Mouse (Mus musculus): Measurements from ENCODE around the gene St6gal2. TPM values are rescaled to one million over a fixed set of nuclear protein-coding genes. Genes with fewer than 3 reads are reported as not detected.

Gene St6gal2
- 1.5 and 2.2 TPM in 2 replicates for polyA plus RNA-seq (2015; fragmentation: Nextera tagmentation; extraction: Ambion mirVana)

GRCm38 (mm10) chr17:55445250-55446184, at the start of gene St6gal2:
Gene St6gal2 (plus strand): TSS chr17:55445382.
- Histone ChIP-seq H3K9me3 (no peaks in the 10 kb centered on the region), H3K27me3 (replicated peaks) (peaks cover 25% of the 10 kb centered on the region), H3K4me1 (0 out of 2 replicates have a peak, but pooled peaks cover 4% of the 10 kb centered on the region), H3K27ac (no peak within 1 kb of the TSS), H3K4me2 (peak within 1 kb of the TSS; percentile 96), H3K36me3 (no peaks in the 10 kb centered on the region), H3K9ac (peak within 1 kb of the TSS; percentile 16; the same call in 1 of the 2 replicates), H3K4me3 (replicated peaks) (peak within 1 kb of the TSS; percentile 52)
- under 1% methylated on average over 82 of the region's 84 CpGs for WGBS
- peak; percentile 86 for ATAC-seq (ENCODE audit: insufficient read depth, low FRiP score, low read depth)

GRCm38 (mm10) chr17:55406043-55406442, 39.1 kb upstream of the St6gal2 start:
- WGBS: 71% methylated on average over 2 of the region's 2 CpGs
- Histone ChIP-seq H3K27me3 (replicated peaks) (no peaks in the 10 kb centered on the region), H3K4me3 (replicated peaks) (no peak overlapping the region)

GRCm38 (mm10) chr17:55416519-55416918, 28.7 kb upstream of the St6gal2 start:
- Histone ChIP-seq H3K27me3 (replicated peaks) (no peaks in the 10 kb centered on the region), H3K27ac (no peak overlapping the region), H3K4me3 (replicated peaks) (no peak overlapping the region), H3K4me2 (no peak overlapping the region), H3K36me3 (no peaks in the 10 kb centered on the region), H3K9me3 (no peaks in the 10 kb centered on the region), H3K4me1 (no peaks in the 10 kb centered on the region), H3K9ac (no peak overlapping the region)
- 71% methylated on average over 2 of the region's 2 CpGs for WGBS
- ATAC-seq (ENCODE audit: insufficient read depth, low FRiP score, low read depth): no peak

More at GRCm38 (mm10) chr17:55406043-55406442, 39.1 kb upstream of the St6gal2 start:
- H3K27ac ChIP-seq: no peak overlapping the region
- no peak overlapping the region for H3K9ac ChIP-seq
- H3K4me1 ChIP-seq: no peaks in the 10 kb centered on the region
- no peak for ATAC-seq (ENCODE audit: insufficient read depth, low FRiP score, low read depth)
- no peak overlapping the region for H3K4me2 ChIP-seq
- no peaks in the 10 kb centered on the region for H3K36me3 ChIP-seq
- H3K9me3 ChIP-seq: no peaks in the 10 kb centered on the region

- 0 out of 2 replicates have a peak overlapping the region, but pooled peaks have one; percentile 16 for H3K9ac ChIP-seq
- H3K27me3 ChIP-seq (replicated peaks): peaks cover 25% of the 10 kb centered on the region
- peak; percentile 52; the same call in 1 of the 2 replicates for ATAC-seq (ENCODE audit: insufficient read depth, low FRiP score, low read depth)
- H3K9me3 ChIP-seq: no peaks in the 10 kb centered on the region
- peak overlapping the region; percentile 52 for H3K4me3 ChIP-seq (replicated peaks)
- no peaks in the 10 kb centered on the region for H3K36me3 ChIP-seq
- H3K27ac ChIP-seq: no peak overlapping the region
- peak overlapping the region; percentile 96 for H3K4me2 ChIP-seq
- 2% methylated on average over 6 of the region's 6 CpGs for WGBS
- 0 out of 2 replicates have a peak, but pooled peaks cover 4% of the 10 kb centered on the region for H3K4me1 ChIP-seq
Observed at GRCm38 (mm10) chr17:55446185-55446527, 974 bp downstream of the St6gal2 start.

GRCm38 (mm10) chr17:55446698-55447097, 1.5 kb downstream of the St6gal2 start:
- peaks cover 25% of the 10 kb centered on the region for H3K27me3 ChIP-seq (replicated peaks)
- H3K4me3 ChIP-seq (replicated peaks): no peak overlapping the region
- no peak overlapping the region for H3K9ac ChIP-seq
- 0 out of 2 replicates have a peak, but pooled peaks cover 4% of the 10 kb centered on the region for H3K4me1 ChIP-seq
- no peaks in the 10 kb centered on the region for H3K36me3 ChIP-seq
- no peak overlapping the region for H3K4me2 ChIP-seq
- no peak for ATAC-seq (ENCODE audit: insufficient read depth, low FRiP score, low read depth)
- WGBS: 31% methylated on average over 4 of the region's 4 CpGs
- H3K27ac ChIP-seq: no peak overlapping the region
- no peaks in the 10 kb centered on the region for H3K9me3 ChIP-seq

GRCm38 (mm10) chr17:55450943-55451342, 5.8 kb downstream of the St6gal2 start:
- no peak for ATAC-seq (ENCODE audit: insufficient read depth, low FRiP score, low read depth)
- Histone ChIP-seq H3K9ac (no peak overlapping the region), H3K4me3 (replicated peaks) (no peak overlapping the region), H3K9me3 (no peaks in the 10 kb centered on the region), H3K4me2 (no peak overlapping the region), H3K27ac (no peak overlapping the region), H3K4me1 (no peaks in the 10 kb centered on the region), H3K27me3 (replicated peaks) (peaks cover 11% of the 10 kb centered on the region), H3K36me3 (no peaks in the 10 kb centered on the region)
- WGBS: 51% methylated on average over 2 of the region's 2 CpGs

- H3K27ac ChIP-seq: no peak overlapping the region
- H3K27me3 ChIP-seq (replicated peaks): no peaks in the 10 kb centered on the region
- no peaks in the 10 kb centered on the region for H3K36me3 ChIP-seq
- no peak overlapping the region for H3K9ac ChIP-seq
- no peak for ATAC-seq (ENCODE audit: insufficient read depth, low FRiP score, low read depth)
- whole genome bisulfite sequencing: 62% methylated on average over 3 of the region's 3 CpGs
- H3K4me2 ChIP-seq: no peak overlapping the region
- H3K9me3 ChIP-seq: no peaks in the 10 kb centered on the region
- no peaks in the 10 kb centered on the region for H3K4me1 ChIP-seq
- no peak overlapping the region for H3K4me3 ChIP-seq (replicated peaks)
Observed at GRCm38 (mm10) chr17:55454487-55454886, 9.3 kb downstream of the St6gal2 start.

- ATAC-seq (ENCODE audit: insufficient read depth, low FRiP score, low read depth): no peak
- no peaks in the 10 kb centered on the region for H3K4me1 ChIP-seq
- 67% methylated on average over 1 of the region's 1 CpGs for WGBS
Observed at GRCm38 (mm10) chr17:55460187-55460586, 15.0 kb downstream of the St6gal2 start.

GRCm38 (mm10) chr17:55467579-55467978, 22.4 kb downstream of the St6gal2 start:
- no peak overlapping the region for H3K27ac ChIP-seq
- no peaks in the 10 kb centered on the region for H3K27me3 ChIP-seq (replicated peaks)
- no peaks in the 10 kb centered on the region for H3K4me1 ChIP-seq
- no peak overlapping the region for H3K4me3 ChIP-seq (replicated peaks)
- H3K36me3 ChIP-seq: no peaks in the 10 kb centered on the region
- 53% methylated on average over 3 of the region's 3 CpGs for WGBS
- no peak overlapping the region for H3K4me2 ChIP-seq
- H3K9me3 ChIP-seq: no peaks in the 10 kb centered on the region
- no peak overlapping the region for H3K9ac ChIP-seq
- no peak for ATAC-seq (ENCODE audit: insufficient read depth, low FRiP score, low read depth)

More at GRCm38 (mm10) chr17:55460187-55460586, 15.0 kb downstream of the St6gal2 start:
- H3K27ac ChIP-seq: no peak overlapping the region
- no peaks in the 10 kb centered on the region for H3K36me3 ChIP-seq
- no peak overlapping the region for H3K4me2 ChIP-seq
- no peak overlapping the region for H3K9ac ChIP-seq
- H3K9me3 ChIP-seq: no peaks in the 10 kb centered on the region
- no peaks in the 10 kb centered on the region for H3K27me3 ChIP-seq (replicated peaks)
- H3K4me3 ChIP-seq (replicated peaks): no peak overlapping the region

GRCm38 (mm10) chr17:55468963-55469362, 23.8 kb downstream of the St6gal2 start:
- H3K4me3 ChIP-seq (replicated peaks): no peak overlapping the region
- no peak overlapping the region for H3K4me2 ChIP-seq
- no peak overlapping the region for H3K9ac ChIP-seq
- no peaks in the 10 kb centered on the region for H3K4me1 ChIP-seq
- no peaks in the 10 kb centered on the region for H3K9me3 ChIP-seq
- no peaks in the 10 kb centered on the region for H3K36me3 ChIP-seq
- H3K27me3 ChIP-seq (replicated peaks): no peaks in the 10 kb centered on the region
- no peak for ATAC-seq (ENCODE audit: insufficient read depth, low FRiP score, low read depth)
- H3K27ac ChIP-seq: no peak overlapping the region

GRCm38 (mm10) chr17:55475974-55476373, 30.8 kb downstream of the St6gal2 start:
- no peaks in the 10 kb centered on the region for H3K36me3 ChIP-seq
- WGBS: 73% methylated on average over 4 of the region's 4 CpGs

GRCm38 (mm10) chr17:55477361-55477760, 32.2 kb downstream of the St6gal2 start:
- H3K27ac ChIP-seq: no peak overlapping the region
- H3K27me3 ChIP-seq (replicated peaks): no peaks in the 10 kb centered on the region
- H3K9ac ChIP-seq: no peak overlapping the region
- no peaks in the 10 kb centered on the region for H3K4me1 ChIP-seq
- ATAC-seq (ENCODE audit: insufficient read depth, low FRiP score, low read depth): 0 out of 2 replicates have a peak, but pooled peaks have one; percentile 35
- no peaks in the 10 kb centered on the region for H3K36me3 ChIP-seq
- no peak overlapping the region for H3K4me2 ChIP-seq
- H3K4me3 ChIP-seq (replicated peaks): no peak overlapping the region
- no peaks in the 10 kb centered on the region for H3K9me3 ChIP-seq

More at GRCm38 (mm10) chr17:55475974-55476373, 30.8 kb downstream of the St6gal2 start:
- no peak overlapping the region for H3K9ac ChIP-seq
- no peaks in the 10 kb centered on the region for H3K4me1 ChIP-seq
- H3K4me3 ChIP-seq (replicated peaks): no peak overlapping the region
- H3K9me3 ChIP-seq: no peaks in the 10 kb centered on the region
- H3K27me3 ChIP-seq (replicated peaks): no peaks in the 10 kb centered on the region
- 0 out of 2 replicates have a peak, but pooled peaks have one; percentile 47 for ATAC-seq (ENCODE audit: insufficient read depth, low FRiP score, low read depth)
- H3K4me2 ChIP-seq: no peak overlapping the region
- H3K27ac ChIP-seq: no peak overlapping the region

All from stomach, embryonic 15.5 days (tissue).